Mouse (Mus musculus): ENCODE measurements at regions not wholly inside any gene's neighbourhood (a gene's known extent, or its start where the extent isn't known, plus 50 kb on each side); places are given as distances from the start of the nearest gene placed in this dataset.
"Not testable (repeated sequence)": the region's sequence is repeated elsewhere in the genome, so short reads cannot be mapped to it uniquely, and the experiment has no call there.

GRCm38 (mm10) chr13:89375526-89376474 lies 163.8 kb upstream of the Hapln1 start:
- no peak for DNase-seq

- no peak for DNase-seq
Observed at GRCm38 (mm10) chr13:89378365-89378764, 161.2 kb upstream of the Hapln1 start.

GRCm38 (mm10) chr13:89383619-89384190 lies 155.9 kb upstream of the Hapln1 start:
- not testable (repeated sequence) for DNase-seq

- DNase-seq: peak; percentile 19
Observed at GRCm38 (mm10) chr13:89384598-89385145, 154.9 kb upstream of the Hapln1 start.

- DNase-seq: no peak
Observed at GRCm38 (mm10) chr13:89387416-89387815, 152.2 kb upstream of the Hapln1 start.

GRCm38 (mm10) chr13:89389149-89389548 lies 150.4 kb upstream of the Hapln1 start:
- DNase-seq: no peak

GRCm38 (mm10) chr13:89394717-89395344 lies 144.8 kb upstream of the Hapln1 start:
- DNase-seq: no peak

- DNase-seq: no peak
Observed at GRCm38 (mm10) chr13:89395851-89396250, 143.7 kb upstream of the Hapln1 start.

GRCm38 (mm10) chr13:89401084-89401671 lies 138.4 kb upstream of the Hapln1 start:
- no peak for DNase-seq

- no peak for DNase-seq
Observed at GRCm38 (mm10) chr13:89410504-89410903, 129.1 kb upstream of the Hapln1 start.

- no peak for DNase-seq
Observed at GRCm38 (mm10) chr13:89412768-89413487, 126.7 kb upstream of the Hapln1 start.

- no peak for DNase-seq
Observed at GRCm38 (mm10) chr13:89418804-89419203, 120.8 kb upstream of the Hapln1 start.

GRCm38 (mm10) chr13:89421833-89422232 lies 117.8 kb upstream of the Hapln1 start:
- no peak for DNase-seq

- DNase-seq: no peak
Observed at GRCm38 (mm10) chr13:89423491-89423890, 116.1 kb upstream of the Hapln1 start.

GRCm38 (mm10) chr13:89428272-89429071 lies 111.1 kb upstream of the Hapln1 start:
- no peak for DNase-seq

- DNase-seq: no peak
Observed at GRCm38 (mm10) chr13:89444847-89445246, 94.7 kb upstream of the Hapln1 start.

- no peak for DNase-seq
Observed at GRCm38 (mm10) chr13:89453819-89454218, 85.8 kb upstream of the Hapln1 start.

- no peak for DNase-seq
Observed at GRCm38 (mm10) chr13:89454249-89455018, 85.2 kb upstream of the Hapln1 start.

GRCm38 (mm10) chr13:89463746-89464145 lies 75.8 kb upstream of the Hapln1 start:
- no peak for DNase-seq
